Mouse (Mus musculus): ENCODE data around the gene Aldh3b2.
A peak's percentile ranks its signal among the peaks of the same experiment; 100 is the strongest.

DNA sequence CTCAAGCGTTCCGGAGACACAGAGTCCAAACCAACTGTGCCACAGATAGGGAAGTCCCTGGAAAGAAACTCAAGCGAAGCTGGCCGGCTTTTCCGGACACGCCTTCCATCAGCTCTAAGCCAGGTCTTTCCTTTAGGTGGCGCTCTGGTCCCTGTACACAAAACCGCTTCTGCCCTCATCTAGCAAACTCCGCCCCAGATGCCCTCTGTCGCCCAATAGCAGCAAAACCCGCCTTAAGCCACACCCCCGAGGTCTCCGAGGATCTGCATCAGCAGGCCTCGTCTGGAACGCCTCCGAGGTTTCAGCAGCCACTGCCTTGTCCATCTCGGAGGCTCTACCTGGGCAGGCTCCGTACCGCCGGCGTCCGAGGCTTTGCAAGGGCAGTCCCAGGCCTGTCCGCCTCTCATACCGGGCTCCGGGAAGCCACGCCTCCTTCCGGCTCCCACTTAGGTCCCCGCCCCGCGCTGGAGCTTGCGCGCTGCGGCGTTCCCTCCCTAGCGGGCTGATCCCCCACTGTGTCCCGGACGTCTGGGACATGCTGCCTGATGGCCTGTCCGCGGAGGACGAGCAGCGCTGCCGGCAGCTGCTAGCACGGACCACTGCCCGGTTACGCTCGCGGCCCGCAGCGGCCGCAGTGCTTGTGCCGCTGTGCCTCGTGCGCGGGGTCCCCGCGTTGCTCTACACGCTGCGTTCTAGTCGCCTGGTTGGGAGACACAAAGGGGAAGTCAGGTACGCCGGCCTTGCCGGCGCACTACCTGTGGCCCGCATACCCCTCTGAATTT is 28.2 kb downstream of the Aldh3b2 start, which contains the start of the genes Nudt8 and Gm49405:
- TF ChIP-seq CTCF (IDR thresholded peaks at IDR 0.05; ENCODE audit: borderline replicate concordance, insufficient read depth, low read depth, low read length) (peak; percentile 70; the same call in 1 of the 2 replicates), POLR2A (IDR thresholded peaks at IDR 0.05; ENCODE audit: borderline replicate concordance, insufficient read depth, low read length) (peak; percentile 94)

All from cerebellum, adult 2 months (tissue).